Mouse (Mus musculus) hindbrain, embryonic 12.5 days (tissue): ENCODE data around the gene Tmem184a. TPM values are rescaled to one million over a fixed set of nuclear protein-coding genes. Genes with fewer than 3 reads are reported as not detected.

Experiments
- ATAC-seq: fragments of 200-750 bp; cut with Nextera tagmentation; 2 replicates; pipeline ENCODE4 v1.8.0; 2017; ENCODE audit warnings: moderate TSS enrichment; ENCODE audit not compliant: low FRiP score
- H3K27ac ChIP-seq: fragments of 300-500 bp; sonication (generic); 2 replicates; pipeline ENCODE4 v1.5.1; 2016; ENCODE audit warnings: mild to moderate bottlenecking
- H3K27me3 ChIP-seq: fragments of 300-500 bp; sonication (generic); 2 replicates; pipeline ENCODE4 v1.6.1; 2016; ENCODE audit warnings: mild to moderate bottlenecking
- H3K36me3 ChIP-seq: fragments of 300-500 bp; sonication (generic); 2 replicates; pipeline ENCODE4 v1.6.1; 2016; ENCODE audit warnings: mild to moderate bottlenecking
- H3K4me1 ChIP-seq: fragments of 300-500 bp; sonication (generic); 2 replicates; pipeline ENCODE4 v1.6.1; 2016
- H3K4me2 ChIP-seq: fragments of 300-500 bp; sonication (generic); replicated peaks from 2 replicates; pipeline ENCODE4 v1.6.1; 2016; ENCODE audit warnings: mild to moderate bottlenecking
- H3K4me3 ChIP-seq: fragments of 300-500 bp; sonication (generic); 2 replicates; pipeline ENCODE4 v1.5.1; 2016; ENCODE audit warnings: mild to moderate bottlenecking
- H3K9ac ChIP-seq: fragments of 300-500 bp; sonication (generic); 2 replicates; pipeline ENCODE4 v1.6.1; 2016; ENCODE audit warnings: mild to moderate bottlenecking, moderate library complexity
- H3K9me3 ChIP-seq: fragments of 300-500 bp; sonication (generic); replicated peaks from 2 replicates; pipeline ENCODE4 v1.6.1; 2016; ENCODE audit warnings: mild to moderate bottlenecking
- WGBS: fragments of 180-500 bp; shearing (Covaris S2); methylation state at CpG from one replicate; pipeline ENCODE4 v1.1.7; 2016; 5-methylcytosine and 5-hydroxymethylcytosine counted together
- polyA plus RNA-seq: library from polyadenylated mRNA; unstranded; fragments of >200 nt; fragmentation: Nextera tagmentation; extraction: Ambion mirVana; gene quantifications from 2 replicates; pipeline ENCODE4 v1.2.1, GENCODE M21; 2016

Tmem184a gene
- polyA plus RNA-seq: 0.43 and 1.4 TPM in 2 replicates

DNA sequence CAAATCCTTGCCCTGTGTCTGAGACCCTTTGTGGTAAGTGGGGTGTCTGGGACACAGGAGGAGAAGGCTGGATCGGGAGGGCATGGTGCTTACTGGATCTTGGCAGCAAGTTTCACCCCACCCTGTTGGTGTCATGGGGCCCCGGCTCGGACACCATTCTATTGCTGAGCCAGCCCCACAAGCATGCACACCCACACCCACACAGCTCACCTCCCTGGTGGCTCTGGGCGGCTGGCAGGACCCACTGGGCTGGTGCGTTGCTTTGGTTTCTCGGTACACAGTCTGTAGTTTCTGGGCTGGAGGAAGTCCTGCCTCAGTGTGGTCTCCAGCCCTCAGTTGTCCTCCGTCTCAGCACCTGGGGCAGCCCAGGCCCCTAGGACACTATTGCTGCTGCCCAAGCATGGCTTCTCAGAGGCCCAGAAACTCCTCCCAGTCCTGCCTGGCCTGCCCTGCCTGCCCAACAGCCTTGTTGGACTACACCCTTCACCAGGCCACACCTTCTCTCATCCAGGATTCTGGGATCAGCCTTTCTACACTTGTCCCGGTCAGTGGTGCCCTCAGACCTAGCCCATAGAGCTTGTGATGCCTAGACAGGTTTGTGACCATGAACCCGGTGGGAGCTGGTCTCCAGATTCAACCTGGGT is at the start of gene Tmem184a:
TSS of gene Tmem184a (minus strand) at position 380 of the 644 bp plus-strand sequence.
- Histone ChIP-seq H3K27me3 (peaks cover 20% of the 10 kb centered on the region), H3K4me2 (no peak within 1 kb of the TSS), H3K36me3 (peaks cover 38% of the 10 kb centered on the region), H3K9ac (no peak within 1 kb of the TSS), H3K9me3 (no peaks in the 10 kb centered on the region), H3K27ac (no peak within 1 kb of the TSS), H3K4me3 (no peak within 1 kb of the TSS), H3K4me1 (0 out of 2 replicates have a peak, but pooled peaks cover 2% of the 10 kb centered on the region)
- no peak for ATAC-seq
- 86% methylated on average over 9 of the region's 9 CpGs for WGBS

DNA sequence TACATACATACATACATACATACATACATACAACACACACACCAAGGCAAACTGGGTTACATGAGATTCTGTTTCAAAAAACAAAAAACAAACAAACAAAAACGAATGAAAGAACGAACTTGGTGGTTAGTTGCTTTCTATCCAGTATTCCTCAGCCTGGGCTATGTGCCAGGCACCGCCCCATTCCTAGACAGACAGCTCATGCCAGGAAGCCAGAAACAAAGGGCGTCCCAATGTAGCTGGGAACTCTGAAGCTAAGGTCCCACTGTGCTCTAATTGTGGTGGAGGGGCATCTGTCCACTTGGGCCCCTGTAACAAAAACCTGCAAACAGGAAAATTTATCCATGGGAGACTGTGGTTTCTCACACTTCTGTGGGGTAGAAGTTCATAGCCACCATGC is 43.0 kb upstream of the Tmem184a start:
- ATAC-seq: no peak
- peaks cover 10% of the 10 kb centered on the region for H3K4me1 ChIP-seq
- H3K9me3 ChIP-seq: no peaks in the 10 kb centered on the region
- H3K4me3 ChIP-seq: no peak overlapping the region
- peaks cover 10% of the 10 kb centered on the region; the same call in 1 of the 2 replicates for H3K27me3 ChIP-seq
- H3K4me2 ChIP-seq: no peak overlapping the region
- H3K9ac ChIP-seq: no peak overlapping the region
- H3K27ac ChIP-seq: 0 out of 2 replicates have a peak overlapping the region, but pooled peaks have one; percentile 44
- no peaks in the 10 kb centered on the region for H3K36me3 ChIP-seq
- WGBS: 60% methylated on average over 4 of the region's 4 CpGs

DNA sequence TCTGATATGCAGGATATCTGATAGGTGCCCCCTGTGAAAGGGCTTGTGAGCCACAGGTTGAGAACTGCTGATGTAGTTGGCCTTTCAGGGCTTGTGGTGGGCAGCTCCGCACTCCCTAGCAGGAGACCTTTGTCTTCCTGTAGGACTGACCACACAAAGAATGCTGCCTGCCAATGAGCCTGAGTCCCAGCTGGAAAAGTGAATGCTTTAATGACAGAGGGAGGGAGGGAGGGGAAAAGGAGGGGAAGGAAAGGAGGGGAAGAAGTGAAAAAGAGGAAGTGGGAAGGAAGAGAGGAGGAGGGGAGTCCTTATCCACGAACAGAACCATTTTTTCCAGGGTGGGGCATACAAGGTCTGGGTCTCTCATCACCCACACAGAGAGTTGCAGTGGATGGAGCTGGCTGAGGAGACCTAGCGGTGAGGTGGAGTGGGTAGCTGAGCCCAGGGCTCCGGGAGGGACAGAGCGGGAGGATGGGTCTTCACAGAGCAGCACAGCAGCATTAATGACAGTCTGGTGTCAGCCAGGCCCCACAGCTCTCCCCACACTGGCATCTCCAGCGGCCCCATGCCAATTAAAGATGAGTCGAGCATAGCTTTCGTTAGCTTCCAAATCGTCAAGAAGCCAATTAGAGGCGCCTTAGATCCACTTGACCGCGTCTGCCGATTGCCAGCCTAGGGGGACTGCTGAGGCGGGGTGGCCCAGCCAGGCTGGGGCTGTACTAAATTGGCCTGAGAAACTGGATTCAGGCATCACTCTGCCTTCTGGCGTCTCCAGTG is 40.8 kb upstream of the Tmem184a start:
- Histone ChIP-seq H3K9me3 (no peaks in the 10 kb centered on the region), H3K27me3 (peaks cover 8% of the 10 kb centered on the region; the same call in 1 of the 2 replicates), H3K27ac (peak overlapping the region; percentile 61; the same call in 1 of the 2 replicates), H3K36me3 (no peaks in the 10 kb centered on the region), H3K9ac (no peak overlapping the region), H3K4me1 (peaks cover 10% of the 10 kb centered on the region), H3K4me3 (no peak overlapping the region), H3K4me2 (peak overlapping the region; percentile 24)
- 36% methylated on average over 15 of the region's 15 CpGs for WGBS
- ATAC-seq: peak; percentile 76

DNA sequence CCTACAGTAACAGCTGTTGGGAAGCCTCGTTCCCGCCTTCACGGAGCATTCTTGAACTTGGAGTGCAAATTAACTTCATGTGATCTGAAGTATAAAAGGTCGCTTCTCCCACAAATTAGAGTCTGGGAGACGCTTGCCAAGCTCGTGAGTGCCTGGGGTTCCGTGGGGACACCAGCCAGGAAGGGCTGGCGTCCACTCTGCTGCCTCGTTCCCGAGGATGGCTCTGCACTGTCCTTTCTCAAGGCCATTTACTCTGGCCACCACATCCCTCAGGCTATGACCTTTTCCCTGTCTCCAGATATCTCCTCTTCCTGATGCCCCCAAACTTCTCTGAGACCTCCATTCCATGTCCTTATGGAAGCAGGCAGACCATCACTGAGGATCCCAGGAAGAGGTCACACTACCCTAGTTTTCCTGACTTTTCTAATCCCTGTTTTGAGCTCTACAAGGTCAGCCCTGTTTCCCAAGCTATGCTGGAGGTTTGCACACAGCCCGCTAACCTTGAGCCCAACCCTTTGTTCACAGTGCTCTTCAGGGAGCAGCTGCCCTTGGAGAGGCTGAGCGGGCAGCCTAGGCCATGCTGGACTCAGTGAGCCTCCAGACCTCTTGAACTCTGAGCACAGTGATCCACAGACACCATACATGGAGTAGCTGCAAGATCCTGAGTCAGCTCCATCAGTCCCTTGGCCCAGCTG is 30.1 kb upstream of the Tmem184a start:
- no peak overlapping the region for H3K4me3 ChIP-seq
- H3K36me3 ChIP-seq: no peaks in the 10 kb centered on the region
- WGBS: 80% methylated on average over 12 of the region's 12 CpGs
- ATAC-seq: no peak
- no peak overlapping the region for H3K9ac ChIP-seq
- peaks cover 3% of the 10 kb centered on the region; the same call in 1 of the 2 replicates for H3K27me3 ChIP-seq
- no peak overlapping the region for H3K27ac ChIP-seq
- H3K4me1 ChIP-seq: peaks cover 7% of the 10 kb centered on the region; the same call in 1 of the 2 replicates
- H3K4me2 ChIP-seq: no peak overlapping the region
- H3K9me3 ChIP-seq: peaks cover 6% of the 10 kb centered on the region

DNA sequence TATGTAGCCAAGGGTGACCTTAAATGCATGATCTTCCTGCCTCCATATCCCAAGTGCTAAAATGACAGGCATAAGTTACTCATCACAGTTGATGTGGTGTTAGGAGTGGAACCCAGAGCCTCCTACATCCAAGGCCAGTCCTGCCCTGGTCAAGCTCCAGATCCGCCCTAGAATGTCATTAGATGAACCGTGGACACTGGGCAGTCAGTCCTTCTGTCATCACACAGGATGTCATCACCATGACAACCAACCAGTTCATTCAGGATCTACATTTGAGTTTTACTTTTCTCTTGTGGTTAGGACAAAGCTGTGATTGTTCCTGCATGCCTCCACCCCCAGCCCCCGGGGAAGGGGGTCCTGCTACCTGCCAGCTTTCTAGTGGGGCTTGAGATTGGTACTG is 19.4 kb upstream of the Tmem184a start:
- H3K27me3 ChIP-seq: no peaks in the 10 kb centered on the region
- WGBS: 16% methylated on average over 3 of the region's 3 CpGs
- peaks cover 1% of the 10 kb centered on the region; the same call in 1 of the 2 replicates for H3K9me3 ChIP-seq
- no peak overlapping the region for H3K4me3 ChIP-seq
- no peak for ATAC-seq
- H3K27ac ChIP-seq: no peak overlapping the region
- H3K9ac ChIP-seq: no peak overlapping the region
- no peak overlapping the region for H3K4me2 ChIP-seq
- no peaks in the 10 kb centered on the region for H3K36me3 ChIP-seq
- peaks cover 3% of the 10 kb centered on the region; the same call in 1 of the 2 replicates for H3K4me1 ChIP-seq

DNA sequence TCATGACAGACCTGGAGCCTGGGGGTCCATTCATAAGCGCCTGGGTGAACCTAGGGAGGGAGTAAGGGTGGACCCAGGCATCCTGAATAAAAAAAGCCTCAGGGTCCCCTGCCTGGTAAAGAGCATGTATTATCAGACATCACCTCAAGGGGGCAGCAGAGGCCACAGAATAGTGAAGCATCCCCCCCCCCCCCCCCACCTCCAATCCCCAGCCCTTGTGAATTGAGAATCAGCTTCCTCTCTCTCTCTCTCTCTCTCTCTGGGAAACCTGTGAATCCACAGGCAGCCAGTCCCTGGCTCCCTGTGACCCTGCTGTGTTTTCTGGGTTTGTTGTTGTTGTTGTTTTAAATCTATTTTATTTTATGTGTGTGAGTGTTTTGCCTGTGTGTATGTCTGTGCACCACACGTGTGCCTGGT is 18.8 kb upstream of the Tmem184a start:
- H3K4me2 ChIP-seq: no peak overlapping the region
- ATAC-seq: peak; percentile 61; the same call in 1 of the 2 replicates
- no peak overlapping the region for H3K27ac ChIP-seq
- H3K4me3 ChIP-seq: no peak overlapping the region
- H3K36me3 ChIP-seq: no peaks in the 10 kb centered on the region
- no peak overlapping the region for H3K9ac ChIP-seq
- H3K9me3 ChIP-seq: no peaks in the 10 kb centered on the region
- WGBS: 15% methylated on average over 2 of the region's 2 CpGs
- peaks cover 3% of the 10 kb centered on the region; the same call in 1 of the 2 replicates for H3K4me1 ChIP-seq
- H3K27me3 ChIP-seq: no peaks in the 10 kb centered on the region

DNA sequence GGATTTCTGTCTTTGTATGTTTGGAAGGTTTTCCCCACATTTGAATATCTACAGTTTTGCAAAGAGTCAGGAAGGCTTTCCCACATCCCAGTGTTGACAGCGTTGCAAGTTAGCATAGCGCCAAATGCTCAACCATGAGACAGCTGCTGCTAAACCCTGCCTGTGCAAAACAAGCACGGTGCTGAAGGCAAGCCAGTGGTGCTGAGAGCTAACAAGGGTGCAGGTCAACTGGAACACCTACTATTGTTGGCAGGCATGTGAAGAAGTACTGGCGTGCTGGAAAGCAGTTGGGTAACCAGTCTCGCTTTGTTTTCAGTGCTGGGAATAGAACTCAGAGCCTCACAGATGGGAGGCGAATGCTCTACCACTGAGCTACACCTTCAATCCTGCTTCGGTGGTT is 16.0 kb upstream of the Tmem184a start:
- Histone ChIP-seq H3K27ac (no peak overlapping the region), H3K36me3 (no peaks in the 10 kb centered on the region), H3K4me1 (peaks cover 3% of the 10 kb centered on the region; the same call in 1 of the 2 replicates), H3K27me3 (no peaks in the 10 kb centered on the region), H3K4me2 (no peak overlapping the region), H3K4me3 (no peak overlapping the region), H3K9me3 (no peaks in the 10 kb centered on the region), H3K9ac (no peak overlapping the region)
- no peak for ATAC-seq
- WGBS: 87% methylated on average over 7 of the region's 7 CpGs

DNA sequence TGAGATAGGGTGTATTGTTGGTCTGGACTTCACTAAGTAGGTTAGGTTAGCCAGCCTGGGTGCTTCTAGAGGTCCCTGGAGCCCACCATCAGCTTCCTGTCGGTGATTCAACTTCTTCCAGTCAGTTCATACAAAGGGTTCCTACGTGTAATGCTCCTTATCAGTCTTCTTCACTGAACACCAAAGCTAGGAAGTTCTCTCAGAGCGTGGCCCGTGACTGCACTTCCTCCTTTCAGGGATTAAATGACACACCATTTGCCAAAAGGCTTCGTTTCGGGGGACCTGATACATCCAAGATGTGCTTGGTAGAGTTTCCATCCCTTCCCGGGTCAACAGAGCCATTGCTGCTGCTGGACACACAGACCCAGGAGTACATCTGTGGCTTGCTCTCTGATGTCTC is 12.4 kb upstream of the Tmem184a start:
- Histone ChIP-seq H3K36me3 (no peaks in the 10 kb centered on the region), H3K4me3 (no peak overlapping the region), H3K9ac (no peak overlapping the region), H3K27ac (no peak overlapping the region), H3K4me2 (no peak overlapping the region), H3K4me1 (0 out of 2 replicates have a peak, but pooled peaks cover under 1% of the 10 kb centered on the region), H3K9me3 (no peaks in the 10 kb centered on the region), H3K27me3 (no peaks in the 10 kb centered on the region)
- 78% methylated on average over 7 of the region's 7 CpGs for WGBS
- ATAC-seq: no peak

DNA sequence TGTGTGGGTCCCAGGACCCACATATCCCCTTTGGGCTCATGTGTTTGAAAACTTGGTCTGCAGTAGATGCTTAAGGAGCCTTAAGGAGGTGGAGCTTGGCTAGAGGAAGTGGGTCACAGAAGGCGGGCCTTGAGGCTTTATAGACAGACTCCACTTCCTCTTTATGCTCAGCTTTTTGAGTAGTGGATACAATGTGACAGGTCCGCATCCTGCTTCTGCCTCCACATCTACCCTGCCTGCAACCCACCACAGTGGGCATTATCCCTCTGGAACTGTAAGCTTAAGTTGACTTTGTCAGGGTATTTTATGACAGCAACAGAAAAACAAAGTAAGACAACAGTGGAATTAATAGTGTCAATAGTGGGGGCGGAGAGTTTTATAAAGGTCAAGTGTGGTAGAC is 11.0 kb upstream of the Tmem184a start:
- ATAC-seq: no peak
- no peaks in the 10 kb centered on the region for H3K9me3 ChIP-seq
- no peak overlapping the region for H3K27ac ChIP-seq
- no peaks in the 10 kb centered on the region for H3K36me3 ChIP-seq
- H3K27me3 ChIP-seq: no peaks in the 10 kb centered on the region
- peaks cover 6% of the 10 kb centered on the region for H3K4me1 ChIP-seq
- whole genome bisulfite sequencing: 85% methylated on average over 3 of the region's 3 CpGs
- no peak overlapping the region for H3K4me2 ChIP-seq
- no peak overlapping the region for H3K4me3 ChIP-seq
- no peak overlapping the region for H3K9ac ChIP-seq

DNA sequence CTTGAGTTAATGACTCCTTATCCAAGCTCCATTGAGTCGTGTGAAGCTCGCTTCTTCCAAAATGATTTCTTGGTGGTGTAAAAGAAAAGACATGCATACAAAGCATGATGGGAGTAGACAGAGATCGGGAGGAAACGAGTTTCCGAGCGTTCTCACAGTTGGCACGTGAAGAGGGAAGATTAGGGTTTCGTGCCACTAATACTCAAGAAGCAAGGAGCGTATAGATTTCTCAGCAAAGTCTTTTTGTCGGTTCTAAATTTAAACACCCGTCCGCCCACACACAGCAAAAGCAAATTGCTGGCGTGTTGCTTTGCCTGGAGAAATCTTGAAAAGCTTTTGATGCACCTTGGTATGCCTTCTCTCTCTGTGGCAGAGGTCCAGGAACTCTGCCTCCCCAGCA is 9.7 kb upstream of the Tmem184a start:
- Histone ChIP-seq H3K9ac (no peak overlapping the region), H3K9me3 (no peaks in the 10 kb centered on the region), H3K36me3 (peaks cover 5% of the 10 kb centered on the region; the same call in 1 of the 2 replicates), H3K27ac (no peak overlapping the region), H3K4me1 (peaks cover 16% of the 10 kb centered on the region), H3K27me3 (no peaks in the 10 kb centered on the region), H3K4me2 (no peak overlapping the region), H3K4me3 (no peak overlapping the region)
- no peak for ATAC-seq
- WGBS: 82% methylated on average over 13 of the region's 13 CpGs

DNA sequence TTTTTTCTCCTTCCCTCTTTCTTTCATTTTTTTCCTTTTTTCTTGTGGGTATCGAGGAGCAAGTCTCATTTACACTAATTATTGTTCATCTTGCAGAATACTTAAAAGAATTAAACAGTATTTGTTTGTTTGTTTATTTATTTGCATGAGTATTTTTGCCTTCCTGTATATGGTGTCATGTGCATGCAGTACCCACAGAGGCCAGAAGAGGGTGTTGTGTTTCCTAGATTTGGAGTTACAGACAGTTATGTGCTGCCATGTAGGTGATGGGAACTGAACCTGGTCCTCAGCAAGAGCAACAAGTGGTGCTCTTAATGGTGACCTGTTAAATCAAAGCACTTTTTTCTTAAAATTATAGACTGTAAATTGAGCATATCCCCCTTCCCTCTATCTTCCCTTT is 7.9 kb upstream of the Tmem184a start:
- Histone ChIP-seq H3K36me3 (peaks cover 19% of the 10 kb centered on the region), H3K4me2 (no peak overlapping the region), H3K9me3 (no peaks in the 10 kb centered on the region), H3K27me3 (no peaks in the 10 kb centered on the region), H3K9ac (no peak overlapping the region), H3K4me1 (peaks cover 16% of the 10 kb centered on the region), H3K4me3 (no peak overlapping the region), H3K27ac (no peak overlapping the region)
- WGBS: 94% methylated on average over 1 of the region's 1 CpGs
- no peak for ATAC-seq
